Comparison of ENCODE assay signal across 30 mouse cellular contexts in the genomic region with DNA sequence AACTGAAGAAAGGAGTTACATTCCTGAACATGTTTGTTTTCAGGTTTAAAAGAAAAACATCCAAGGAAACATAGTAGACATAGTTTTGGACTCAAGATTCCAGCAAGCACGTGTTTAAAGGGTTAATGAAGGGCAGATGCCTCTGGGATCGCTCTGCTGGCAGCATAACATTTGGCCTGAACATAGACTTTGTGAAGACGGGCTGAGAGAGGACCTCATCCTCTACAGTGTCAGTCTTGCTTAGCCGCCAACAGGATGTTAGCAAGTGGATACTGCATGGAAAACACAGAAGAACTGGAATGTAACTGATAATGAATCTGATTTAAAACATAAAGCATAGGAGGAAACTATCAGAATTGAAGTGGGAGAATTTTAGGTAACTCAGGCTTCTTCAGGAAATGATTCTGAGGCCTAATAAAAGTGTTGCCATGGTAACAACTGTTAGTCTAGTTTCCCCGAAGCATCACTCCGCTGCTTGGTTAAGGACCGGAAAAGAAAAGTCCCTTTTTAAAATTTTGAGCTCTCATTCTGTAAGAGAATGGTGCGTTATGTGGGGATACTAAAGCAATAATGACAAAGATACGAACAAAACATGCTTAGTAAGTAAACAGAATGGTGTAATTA. TPM values are rescaled to one million over a fixed set of nuclear protein-coding genes. Genes with fewer than 3 reads are reported as not detected.
DNase-seq lines count a peak whose midpoint lies in the region; ATAC-seq lines count a peak whose summit lies in the region.
"Had no signal": no experiment of that assay in that cellular context is flagged by ENCODE, and none has a peak within 500 bp of the region (broad histone marks: within the 10 kb centered on the region; RNA-seq: fewer than 3 reads in every experiment).

No protein-coding gene starts in this region.

- H3K27ac ChIP-seq in forebrain, embryonic 16.5 days (ENCODE audit: low read length) = no peak overlapping the region
- H3K27ac ChIP-seq in forebrain, embryonic 12.5 days = no peak overlapping the region
- H3K27ac ChIP-seq in hindbrain, embryonic 15.5 days (replicated peaks) = no peak overlapping the region
- H3K27ac ChIP-seq in hindbrain, embryonic 11.5 days (ENCODE audit: low read depth, low read length) = no peak overlapping the region
- no peak overlapping the region for H3K27ac ChIP-seq in midbrain, embryonic 16.5 days (ENCODE audit: low read length)
- no peak overlapping the region for H3K27ac ChIP-seq in midbrain, embryonic 11.5 days (ENCODE audit: low read depth, low read length)
- H3K27ac ChIP-seq: gastrocnemius, adult 2 months; heart, adult 2 months; heart, embryonic 13.5 days; intestine, embryonic 15.5 days; kidney, postnatal 0 days; limb, embryonic 13.5 days; lung, embryonic 15.5 days had no signal

- DNase-seq in hindbrain, embryonic 11.5 days (ENCODE audit: low spot score) = no peak
- no peak for DNase-seq in midbrain, embryonic 11.5 days (ENCODE audit: low spot score, missing footprints)
- peak; percentile 30 for DNase-seq in brain, embryonic 18.5 days (ENCODE audit: low read depth, low spot score)
- no peak for DNase-seq in adrenal gland, postnatal 4 days (ENCODE audit: low spot score in 2 of 2)
- DNase-seq: adrenal gland, postnatal 10 days; cerebellum, adult 2 months; cerebellum, postnatal 14 days; gastrocnemius, adult 2 months; gastrocnemius, postnatal 36 days; heart, adult 2 months; heart, postnatal 10 days; kidney, adult 8-10 months; kidney, postnatal 4 days; lung, postnatal 36 days; retina, postnatal 1 day; right cerebral cortex, postnatal 14 days; spleen, adult 18-20 months; thymus, adult 2 months; thymus, postnatal 4 days had no signal

- no peak overlapping the region for H3K9ac ChIP-seq in forebrain, embryonic 16.5 days (replicated peaks; ENCODE audit: low read depth, low read length)
- H3K9ac ChIP-seq in forebrain, embryonic 12.5 days = no peak overlapping the region
- H3K9ac ChIP-seq in hindbrain, embryonic 15.5 days = no peak overlapping the region
- no peak overlapping the region for H3K9ac ChIP-seq in hindbrain, embryonic 11.5 days (ENCODE audit: low read depth, low read length)
- no peak overlapping the region for H3K9ac ChIP-seq in midbrain, embryonic 16.5 days (ENCODE audit: low read depth, low read length)
- no peak overlapping the region for H3K9ac ChIP-seq in midbrain, embryonic 11.5 days (ENCODE audit: low read length)
- H3K9ac ChIP-seq: heart, embryonic 13.5 days; intestine, embryonic 15.5 days; limb, embryonic 13.5 days; lung, embryonic 15.5 days had no signal

- H3K36me3 ChIP-seq in forebrain, embryonic 16.5 days (ENCODE audit: control insufficient read depth, insufficient read depth) = no peaks in the 10 kb centered on the region
- no peaks in the 10 kb centered on the region for H3K36me3 ChIP-seq in forebrain, embryonic 12.5 days (replicated peaks)
- no peaks in the 10 kb centered on the region for H3K36me3 ChIP-seq in hindbrain, embryonic 15.5 days
- no peaks in the 10 kb centered on the region for H3K36me3 ChIP-seq in hindbrain, embryonic 11.5 days (ENCODE audit: control insufficient read depth, insufficient read depth, low read length)
- no peaks in the 10 kb centered on the region for H3K36me3 ChIP-seq in midbrain, embryonic 16.5 days (ENCODE audit: control insufficient read depth, insufficient read depth, low read length)
- H3K36me3 ChIP-seq in midbrain, embryonic 11.5 days (ENCODE audit: control insufficient read depth, insufficient read depth, low read length) = no peaks in the 10 kb centered on the region
- H3K36me3 ChIP-seq: heart, embryonic 13.5 days; intestine, embryonic 15.5 days; limb, embryonic 13.5 days; lung, embryonic 15.5 days had no signal

- no peak overlapping the region for H3K4me2 ChIP-seq in forebrain, embryonic 16.5 days (ENCODE audit: low read length)
- no peak overlapping the region for H3K4me2 ChIP-seq in forebrain, embryonic 12.5 days
- peak overlapping the region; percentile 3; the same call in 1 of the 2 replicates for H3K4me2 ChIP-seq in hindbrain, embryonic 15.5 days
- no peak overlapping the region for H3K4me2 ChIP-seq in hindbrain, embryonic 11.5 days (replicated peaks; ENCODE audit: low read depth, low read length)
- H3K4me2 ChIP-seq in midbrain, embryonic 16.5 days (ENCODE audit: low read length) = no peak overlapping the region
- H3K4me2 ChIP-seq in midbrain, embryonic 11.5 days = no peak overlapping the region
- H3K4me2 ChIP-seq: heart, embryonic 13.5 days; intestine, embryonic 15.5 days; limb, embryonic 13.5 days; liver, embryonic 11.5 days; lung, embryonic 15.5 days had no signal

- peak; percentile 47; the same call in 1 of the 2 replicates for ATAC-seq in forebrain, embryonic 16.5 days
- ATAC-seq in forebrain, embryonic 12.5 days (ENCODE audit: low FRiP score) = no peak
- ATAC-seq in hindbrain, embryonic 15.5 days (ENCODE audit: low FRiP score, low read depth) = no peak
- ATAC-seq in hindbrain, embryonic 11.5 days (ENCODE audit: low FRiP score) = no peak
- ATAC-seq in midbrain, embryonic 16.5 days = peak; percentile 86
- no peak for ATAC-seq in midbrain, embryonic 11.5 days (ENCODE audit: low FRiP score)
- ATAC-seq: intestine, embryonic 15.5 days; Patski had no signal

- no peaks in the 10 kb centered on the region for H3K9me3 ChIP-seq in forebrain, embryonic 16.5 days (ENCODE audit: control insufficient read depth, low read length)
- H3K9me3 ChIP-seq in forebrain, embryonic 12.5 days = no peaks in the 10 kb centered on the region
- H3K9me3 ChIP-seq in hindbrain, embryonic 15.5 days = no peaks in the 10 kb centered on the region
- H3K9me3 ChIP-seq in hindbrain, embryonic 11.5 days (ENCODE audit: control insufficient read depth, low read length) = no peaks in the 10 kb centered on the region
- no peaks in the 10 kb centered on the region for H3K9me3 ChIP-seq in midbrain, embryonic 16.5 days (replicated peaks; ENCODE audit: control insufficient read depth, low read length, poor library complexity, severe bottlenecking)
- no peaks in the 10 kb centered on the region for H3K9me3 ChIP-seq in midbrain, embryonic 11.5 days (ENCODE audit: control insufficient read depth, low read length)
- H3K9me3 ChIP-seq: intestine, embryonic 15.5 days; limb, embryonic 13.5 days; lung, embryonic 15.5 days had no signal

- no peak overlapping the region for H3K4me3 ChIP-seq in forebrain, embryonic 16.5 days (replicated peaks; ENCODE audit: low read length)
- H3K4me3 ChIP-seq in forebrain, embryonic 12.5 days (replicated peaks) = no peak overlapping the region
- no peak overlapping the region for H3K4me3 ChIP-seq in hindbrain, embryonic 15.5 days
- no peak overlapping the region for H3K4me3 ChIP-seq in hindbrain, embryonic 11.5 days (ENCODE audit: low read depth, low read length)
- no peak overlapping the region for H3K4me3 ChIP-seq in midbrain, embryonic 16.5 days (ENCODE audit: low read depth, low read length)
- H3K4me3 ChIP-seq in midbrain, embryonic 11.5 days (ENCODE audit: low read depth, low read length) = no peak overlapping the region
- H3K4me3 ChIP-seq: gastrocnemius, adult 2 months; heart, adult 2 months; heart, embryonic 13.5 days; intestine, embryonic 15.5 days; limb, embryonic 13.5 days; lung, embryonic 15.5 days had no signal

- no peaks in the 10 kb centered on the region for H3K4me1 ChIP-seq in forebrain, embryonic 16.5 days (replicated peaks; ENCODE audit: control insufficient read depth, insufficient read depth, low read length)
- H3K4me1 ChIP-seq in forebrain, embryonic 12.5 days = no peaks in the 10 kb centered on the region
- peaks cover 9% of the 10 kb centered on the region for H3K4me1 ChIP-seq in hindbrain, embryonic 15.5 days (replicated peaks)
- no peaks in the 10 kb centered on the region for H3K4me1 ChIP-seq in hindbrain, embryonic 11.5 days (replicated peaks; ENCODE audit: control insufficient read depth, insufficient read depth, low read length)
- H3K4me1 ChIP-seq in midbrain, embryonic 16.5 days (ENCODE audit: control insufficient read depth, insufficient read depth, low read length) = no peaks in the 10 kb centered on the region
- no peaks in the 10 kb centered on the region for H3K4me1 ChIP-seq in midbrain, embryonic 11.5 days (ENCODE audit: control insufficient read depth, insufficient read depth, low read length)
- H3K4me1 ChIP-seq: heart, embryonic 13.5 days; intestine, embryonic 15.5 days; limb, embryonic 13.5 days; lung, embryonic 15.5 days had no signal

- H3K27me3 ChIP-seq in forebrain, embryonic 16.5 days (replicated peaks; ENCODE audit: control insufficient read depth, insufficient read depth, low read length) = no peaks in the 10 kb centered on the region
- H3K27me3 ChIP-seq in forebrain, embryonic 12.5 days = no peaks in the 10 kb centered on the region
- no peaks in the 10 kb centered on the region for H3K27me3 ChIP-seq in hindbrain, embryonic 15.5 days
- no peaks in the 10 kb centered on the region for H3K27me3 ChIP-seq in hindbrain, embryonic 11.5 days (ENCODE audit: control insufficient read depth, insufficient read depth, low read length)
- H3K27me3 ChIP-seq in midbrain, embryonic 16.5 days (ENCODE audit: control insufficient read depth, insufficient read depth, low read depth, low read length) = no peaks in the 10 kb centered on the region
- H3K27me3 ChIP-seq in midbrain, embryonic 11.5 days (ENCODE audit: control insufficient read depth, insufficient read depth, low read length) = no peaks in the 10 kb centered on the region
- H3K27me3 ChIP-seq: heart, embryonic 13.5 days; intestine, embryonic 15.5 days; limb, embryonic 13.5 days; lung, embryonic 15.5 days; Patski had no signal

- WGBS in forebrain, embryonic 16.5 days = 63% methylated on average over 9 of the region's 9 CpGs
- 74% methylated on average over 9 of the region's 9 CpGs for WGBS in forebrain, embryonic 12.5 days
- WGBS in hindbrain, embryonic 15.5 days = 50% methylated on average over 9 of the region's 9 CpGs
- 78% methylated on average over 9 of the region's 9 CpGs for WGBS in hindbrain, embryonic 11.5 days
- 55% methylated on average over 9 of the region's 9 CpGs for WGBS in midbrain, embryonic 16.5 days
- WGBS in midbrain, embryonic 11.5 days = 72% methylated on average over 9 of the region's 9 CpGs

RNA-seq across cellular contexts. Expression of gene Exo1, which starts 56.5 kb away (rescaled TPM):
- polyA plus RNA-seq in forebrain, embryonic 16.5 days (2015; fragmentation: Nextera tagmentation; extraction: Ambion mirVana) = 20.4 and 28.5 TPM in 2 replicates
- 107 and 113 TPM in 2 replicates for polyA plus RNA-seq in forebrain, embryonic 12.5 days (2016; fragmentation: Nextera tagmentation; extraction: Ambion mirVana)
- 9.7 and 13.8 TPM in 2 replicates for polyA plus RNA-seq in hindbrain, embryonic 15.5 days (2015; fragmentation: Nextera tagmentation; extraction: Ambion mirVana)
- 101 and 102 TPM in 2 replicates for polyA plus RNA-seq in hindbrain, embryonic 11.5 days (2014; fragmentation: Nextera tagmentation; extraction: Ambion mirVana)
- polyA plus RNA-seq in midbrain, embryonic 16.5 days (2015; fragmentation: Nextera tagmentation; extraction: Ambion mirVana) = 4.2 and 5.2 TPM in 2 replicates
- 114 and 138 TPM in 2 replicates for polyA plus RNA-seq in midbrain, embryonic 11.5 days (2014; fragmentation: Nextera tagmentation; extraction: Ambion mirVana)
- 10 to 100 TPM; 13.1 to 16.1 TPM for total RNA-seq in adrenal gland, postnatal 4 days (2021)
- total RNA-seq: gastrocnemius, adult 2 months had no signal

Comparison
In these comparisons a context has a peak if more than half of its experiments do, and no peak if none do; other contexts are left out.
1. ATAC-seq: peak in forebrain, embryonic 16.5 days (single experiment) and midbrain, embryonic 16.5 days (single experiment); none in forebrain, embryonic 12.5 days (single experiment), hindbrain, embryonic 15.5 days (single experiment), hindbrain, embryonic 11.5 days (single experiment) and midbrain, embryonic 11.5 days (single experiment).